Mouse (Mus musculus) right cerebral cortex, postnatal 14 days (tissue): ENCODE measurements at regions not wholly inside any gene's neighbourhood (a gene's known extent, or its start where the extent isn't known, plus 50 kb on each side); places are given as distances from the start of the nearest gene placed in this dataset.
"Not testable (repeated sequence)": the region's sequence is repeated elsewhere in the genome, so short reads cannot be mapped to it uniquely, and the experiment has no call there.

ENCODE experiments used
- DNase-seq: peaks from one replicate; pipeline ENCODE4 v3.0.0; 2022

DNA sequence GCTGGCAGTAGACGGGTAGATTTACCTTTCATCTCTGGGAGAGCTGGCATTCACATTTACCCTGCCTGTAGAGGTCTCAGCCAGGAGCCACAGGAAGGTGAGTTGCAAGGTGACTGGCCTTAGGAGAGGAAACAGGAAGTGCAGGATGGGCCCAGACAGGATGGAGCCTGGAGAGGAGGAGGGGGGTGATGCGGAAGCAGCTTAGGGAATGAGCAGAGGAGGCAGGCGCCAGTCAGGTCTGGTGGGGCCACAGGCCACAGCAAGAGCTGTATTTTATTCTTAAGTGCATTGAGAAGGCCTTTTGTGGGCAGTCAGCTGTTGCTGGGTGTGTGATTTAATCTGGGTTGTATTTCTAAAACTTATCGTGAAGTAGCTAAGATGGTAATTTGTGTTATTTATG is 108.2 kb upstream of the Nxpe4 start:
- DNase-seq: no peak

GRCm38 (mm10) chr9:48055246-48055645 is 106.6 kb upstream of the Nxpe4 start:
- no peak for DNase-seq

GRCm38 (mm10) chr9:48058599-48058998 is 103.2 kb upstream of the Nxpe4 start:
- DNase-seq: no peak

DNA sequence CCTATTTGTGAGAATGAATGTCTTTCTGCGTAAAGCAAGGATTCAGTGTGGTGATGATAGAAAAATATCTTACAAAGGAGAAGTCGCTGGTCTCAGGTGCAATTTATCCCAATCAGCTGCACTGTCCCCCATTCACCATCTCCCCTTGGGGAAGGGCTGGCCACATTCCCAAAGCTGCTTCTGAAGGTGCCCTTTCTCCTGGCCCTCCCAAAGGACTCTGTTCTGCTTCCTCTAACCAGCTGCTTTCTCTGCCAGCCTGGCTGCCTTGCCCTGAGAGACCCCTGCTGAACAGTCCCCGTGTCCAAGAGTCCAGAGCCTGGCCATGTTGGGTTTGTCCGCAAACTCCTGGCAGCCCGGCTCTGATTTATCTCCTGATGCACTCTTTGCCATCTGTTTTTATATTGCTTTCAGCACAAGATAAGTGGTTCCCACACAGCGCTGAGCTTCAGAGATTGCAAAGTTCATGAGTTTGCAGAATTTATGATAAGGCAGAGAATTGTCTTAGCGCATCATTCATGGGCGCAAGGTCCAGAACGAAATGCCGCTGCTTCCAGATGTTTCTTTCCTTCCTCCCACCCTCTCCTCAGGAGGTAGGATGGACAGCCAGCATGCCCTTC is 102.2 kb upstream of the Nxpe4 start:
- DNase-seq: no peak

GRCm38 (mm10) chr9:48060996-48061395 is 100.8 kb upstream of the Nxpe4 start:
- no peak for DNase-seq

GRCm38 (mm10) chr9:48066730-48067345 is 95.0 kb upstream of the Nxpe4 start:
- DNase-seq: no peak

DNA sequence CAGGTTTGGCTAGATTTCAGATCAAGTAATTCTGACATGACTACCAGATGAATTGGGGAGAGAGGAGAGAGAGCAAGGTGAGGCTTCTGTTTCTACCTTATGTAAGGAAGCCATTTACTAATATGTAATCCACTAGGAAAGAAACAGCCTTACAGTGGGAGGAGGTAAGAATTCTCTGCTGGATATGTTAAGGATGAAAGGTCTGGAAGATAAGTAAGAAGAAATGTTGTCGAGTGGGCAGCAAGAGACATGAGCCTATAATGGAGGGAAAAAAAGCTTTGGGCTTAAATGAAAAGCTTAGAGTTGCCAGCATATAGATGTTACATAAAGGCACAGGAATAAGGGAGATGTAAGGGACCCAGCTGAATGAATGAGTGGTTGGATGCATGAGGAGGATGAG is 89.2 kb upstream of the Nxpe4 start:
- no peak for DNase-seq

- no peak for DNase-seq
These were observed 88.7 kb upstream of the Nxpe4 start for GRCm38 (mm10) chr9:48073096-48073495.

- DNase-seq: no peak
These were observed 86.1 kb upstream of the Nxpe4 start for GRCm38 (mm10) chr9:48075661-48076240.

DNA sequence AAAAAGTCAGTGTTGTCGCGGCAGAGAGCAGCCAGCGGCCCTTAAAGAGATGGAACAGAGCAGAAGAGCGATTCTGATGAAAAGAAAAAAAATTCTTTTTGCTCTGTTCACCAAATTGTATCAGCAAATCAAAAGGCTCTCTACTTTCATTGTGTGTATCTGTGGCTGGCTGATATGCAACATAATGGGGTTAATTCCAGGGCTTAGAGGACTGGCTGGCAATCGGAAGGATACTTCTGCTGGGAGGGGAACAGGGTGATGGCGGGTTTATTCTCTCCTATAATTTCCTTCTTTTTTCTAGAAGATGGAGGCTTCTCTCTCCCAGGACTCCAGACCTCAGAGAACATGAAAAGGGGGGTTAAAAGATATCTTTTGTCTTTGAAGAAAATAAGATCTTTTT is 79.4 kb upstream of the Nxpe4 start:
- no peak for DNase-seq

GRCm38 (mm10) chr9:48084196-48084595 is 77.6 kb upstream of the Nxpe4 start:
- DNase-seq: not testable (repeated sequence)

GRCm38 (mm10) chr9:48089661-48090060 is 72.2 kb upstream of the Nxpe4 start:
- DNase-seq: no peak

DNA sequence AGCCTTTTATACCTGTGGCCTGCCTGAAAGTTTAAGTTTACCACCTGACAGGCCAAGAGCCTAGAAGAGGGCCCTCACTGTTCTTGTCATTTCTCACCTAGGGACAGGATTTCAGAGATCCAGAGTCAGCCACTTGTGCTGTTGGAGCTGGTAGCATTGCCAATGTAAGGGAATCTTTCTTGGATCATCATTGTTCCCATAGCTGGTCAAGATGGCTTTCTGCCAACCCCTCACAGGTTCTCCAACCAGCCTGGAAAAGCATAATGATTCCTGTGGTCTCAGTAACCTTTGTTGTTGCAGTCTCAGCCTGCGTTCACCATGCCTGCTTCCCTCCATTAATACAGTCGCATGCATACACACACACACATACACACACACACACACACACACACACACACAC is 67.1 kb upstream of the Nxpe4 start:
- DNase-seq: no peak

GRCm38 (mm10) chr9:48099846-48100245 is 62.0 kb upstream of the Nxpe4 start:
- DNase-seq: no peak

DNA sequence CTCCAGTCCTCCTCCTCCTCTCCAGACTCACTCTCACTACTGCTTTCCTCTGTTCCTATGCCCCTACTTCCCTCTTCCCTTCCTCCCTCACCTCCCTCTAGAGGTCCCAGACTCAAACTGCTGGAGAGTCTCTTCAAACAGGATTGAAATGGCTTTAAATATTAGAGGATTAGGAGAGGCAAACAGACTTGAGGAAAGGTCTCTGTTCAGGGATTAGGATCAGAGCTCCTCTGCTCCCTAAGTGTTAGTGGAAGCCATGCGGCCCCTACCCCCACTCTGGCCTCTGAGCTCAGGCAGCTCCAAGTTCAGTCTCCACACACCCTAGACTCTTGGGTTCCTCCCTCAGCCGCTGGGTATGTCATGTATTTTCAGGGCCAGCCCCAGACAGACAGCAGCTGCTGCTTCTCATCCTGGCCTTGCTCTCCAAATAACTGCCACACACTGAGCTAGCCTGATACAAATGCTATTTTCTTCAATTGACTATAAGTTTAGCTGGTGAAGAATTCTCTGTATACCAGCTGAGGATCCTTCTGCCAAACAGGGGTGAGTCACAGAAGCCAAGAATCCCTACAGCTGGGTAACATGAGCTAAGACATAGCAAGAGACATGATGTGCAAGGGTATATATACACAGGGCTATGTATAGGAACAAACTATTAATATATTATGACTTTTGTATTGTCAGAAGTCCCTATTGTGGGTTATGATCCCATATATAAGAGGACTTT is 55.2 kb upstream of the Nxpe4 start:
- no peak for DNase-seq

DNA sequence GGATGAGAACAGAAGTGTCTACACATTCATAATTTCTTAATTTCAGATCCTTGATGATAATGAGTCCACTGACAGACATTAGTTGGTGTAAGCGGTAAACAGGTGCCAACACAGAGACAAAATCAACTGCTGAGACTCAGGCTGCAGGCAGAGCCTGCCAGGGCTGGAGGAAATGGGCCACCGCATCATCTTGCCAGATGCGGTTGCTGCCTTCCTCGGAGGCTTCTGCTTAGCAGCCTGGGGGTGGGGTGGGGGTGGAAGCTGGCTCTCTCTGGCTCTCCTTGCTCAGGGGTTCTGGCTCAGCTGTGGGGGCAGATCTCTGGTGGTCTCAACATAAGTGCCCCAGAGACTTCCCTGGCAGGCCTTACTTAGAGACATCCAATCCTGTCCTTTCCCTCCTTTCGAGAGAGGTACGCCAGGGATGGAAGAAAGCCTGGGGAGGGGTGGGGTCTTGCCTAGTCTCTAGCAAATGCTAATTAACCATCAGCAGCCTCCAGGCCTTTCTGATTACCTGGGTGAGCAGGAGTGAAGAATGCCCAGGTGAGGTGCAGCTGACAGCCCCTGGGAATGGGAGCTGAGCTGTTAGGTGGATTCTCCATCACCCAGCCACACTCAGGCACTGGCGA is 52.7 kb upstream of the Nxpe4 start:
- DNase-seq: no peak

- no peak for DNase-seq
These were observed 50.4 kb upstream of the Nxpe4 start for GRCm38 (mm10) chr9:48111316-48111890.
